Mouse (Mus musculus) myocyte (in vitro differentiated cells): Measurements from ENCODE around the gene Dzip1. TPM values are rescaled to one million over a fixed set of nuclear protein-coding genes. Genes with fewer than 3 reads are reported as not detected.

Experiments
- H3K27me3 ChIP-seq: one replicate; pipeline ENCODE4 v1.6.1; 2011; ENCODE audit not compliant: control insufficient read depth, insufficient read depth, insufficient read length
- H3K36me3 ChIP-seq: one replicate; pipeline ENCODE4 v1.6.1; 2011; ENCODE audit not compliant: control insufficient read depth, insufficient read depth
- H3K4me2 ChIP-seq: one replicate; pipeline ENCODE4 v1.6.1; 2011; ENCODE audit warnings: low read depth, control low read depth
- H3K4me3 ChIP-seq: one replicate; pipeline ENCODE4 v1.5.1; 2011; ENCODE audit warnings: mild to moderate bottlenecking, control low read depth, moderate library complexity
- H3K79me2 ChIP-seq: one replicate; pipeline ENCODE4 v1.6.1; 2011; ENCODE audit not compliant: control insufficient read depth, insufficient read depth
- H3ac ChIP-seq: one replicate; pipeline ENCODE4 v1.6.1; 2011; ENCODE audit not compliant: control insufficient read depth, insufficient read length
- CEBPB ChIP-seq: IDR thresholded peaks from 2 replicates; pipeline ENCODE4 v1.6.1; 2011; ENCODE audit warnings: mild to moderate bottlenecking, moderate library complexity; ENCODE audit not compliant: poor library complexity, insufficient read depth, severe bottlenecking
- E2F4 ChIP-seq: IDR thresholded peaks from one replicate; pipeline ENCODE4 v1.6.1; 2011; ENCODE audit warnings: mild to moderate bottlenecking, control low read depth, moderate library complexity; ENCODE audit not compliant: insufficient read depth
- MAX ChIP-seq: IDR thresholded peaks from one replicate; pipeline ENCODE4 v1.6.1; 2011; ENCODE audit warnings: low read depth, mild to moderate bottlenecking, control low read depth
- MYOD1 ChIP-seq, 3 experiments: IDR thresholded peaks; one replicate each; pipeline ENCODE4 v1.6.1; 2011; ENCODE audit warnings: control low read depth in 2 of 3, low read depth in 2 of 3, mild to moderate bottlenecking in 2 of 3, moderate library complexity in 1 of 3; ENCODE audit not compliant: insufficient read length in 2 of 3, control insufficient read depth in 1 of 3
- MYOG ChIP-seq, 3 experiments: IDR thresholded peaks; one replicate each; pipeline ENCODE4 v1.6.1; 2011; ENCODE audit warnings: control low read depth in 2 of 3, low read depth in 2 of 3, mild to moderate bottlenecking in 2 of 3; ENCODE audit not compliant: insufficient read length in 2 of 3, control insufficient read depth in 1 of 3, insufficient read depth in 1 of 3
- POLR2A ChIP-seq: IDR thresholded peaks from one replicate; pipeline ENCODE4 v1.6.1; 2011; ENCODE audit warnings: low read depth, mild to moderate bottlenecking, control low read depth, moderate library complexity; ENCODE audit not compliant: insufficient read length
- POLR2AphosphoS2 ChIP-seq: IDR thresholded peaks from one replicate; pipeline ENCODE4 v1.6.1; 2011; ENCODE audit warnings: low read depth, control low read depth; ENCODE audit not compliant: insufficient read length
- REST ChIP-seq: IDR thresholded peaks from one replicate; pipeline ENCODE4 v1.6.1; 2011; ENCODE audit warnings: mild to moderate bottlenecking, control low read depth, moderate library complexity; ENCODE audit not compliant: insufficient read depth, insufficient read length
- SRF ChIP-seq: IDR thresholded peaks from one replicate; pipeline ENCODE4 v1.6.1; 2011; ENCODE audit warnings: low read depth; ENCODE audit not compliant: control insufficient read depth, insufficient read length
- TCF12 ChIP-seq: IDR thresholded peaks from one replicate; pipeline ENCODE4 v1.6.1; 2011; ENCODE audit warnings: mild to moderate bottlenecking, control low read depth; ENCODE audit not compliant: poor library complexity, insufficient read depth, severe bottlenecking
- TCF3 ChIP-seq: IDR thresholded peaks from one replicate; pipeline ENCODE4 v1.6.1; 2011; ENCODE audit warnings: low read depth, control low read depth; ENCODE audit not compliant: insufficient read length
- USF1 ChIP-seq: IDR thresholded peaks from one replicate; pipeline ENCODE4 v1.6.1; 2011; ENCODE audit warnings: low read depth, mild to moderate bottlenecking, control low read depth, moderate library complexity
- polyA plus RNA-seq: library from polyadenylated mRNA; unstranded; fragments of >200 nt; fragmentation: generic; extraction: Trizol; gene quantifications from one replicate; pipeline ENCODE4 v1.2.1, GENCODE M21; 2012; ENCODE audit warnings: missing spikeins

Gene Dzip1
- polyA plus RNA-seq, 1 experiment: 3.8 TPM

DNA sequence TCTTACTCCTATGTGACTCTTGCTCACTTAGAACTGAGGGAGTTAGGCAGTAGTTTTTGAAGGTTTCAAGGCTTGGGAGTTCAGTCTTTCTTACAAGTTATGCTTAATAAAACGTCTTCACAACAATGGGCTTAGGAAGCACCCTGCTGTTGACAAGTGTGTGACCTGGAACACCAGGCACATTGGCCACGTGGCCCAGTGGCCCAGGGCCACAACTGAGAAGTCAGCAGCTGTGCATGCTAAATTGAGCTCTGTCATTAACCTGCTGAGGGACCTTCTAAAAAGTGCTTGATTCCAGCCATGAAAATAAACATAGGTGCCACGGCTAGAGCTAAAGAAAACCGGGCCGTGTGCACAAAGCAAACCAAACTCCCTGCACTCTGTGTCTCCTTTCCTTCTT is 85.8 kb downstream of the Dzip1 start:
- H3K27me3 ChIP-seq: peaks cover 2% of the 10 kb centered on the region
- H3K36me3 ChIP-seq: no peaks in the 10 kb centered on the region
- no peaks in the 10 kb centered on the region for H3K79me2 ChIP-seq
- no peak for TF ChIP-seq SRF
- no peak for TF ChIP-seq TCF3
- peak in 1 of 3 experiments; percentile 62 for TF ChIP-seq MYOG (IDR thresholded peaks at IDR 0.05; ENCODE audit: control insufficient read depth in 1 of 3, insufficient read depth in 1 of 3, insufficient read length in 2 of 3, low read depth in 2 of 3)
- peak in 1 of 3 experiments; percentile 44 for TF ChIP-seq MYOD1 (IDR thresholded peaks at IDR 0.05; ENCODE audit: control insufficient read depth in 1 of 3, insufficient read length in 2 of 3, low read depth in 2 of 3)
- TF ChIP-seq CEBPB: no peak
- TF ChIP-seq USF1: peak; percentile 51
- H3ac ChIP-seq: no peak overlapping the region
- H3K4me3 ChIP-seq: no peak overlapping the region
- no peak overlapping the region for H3K4me2 ChIP-seq

DNA sequence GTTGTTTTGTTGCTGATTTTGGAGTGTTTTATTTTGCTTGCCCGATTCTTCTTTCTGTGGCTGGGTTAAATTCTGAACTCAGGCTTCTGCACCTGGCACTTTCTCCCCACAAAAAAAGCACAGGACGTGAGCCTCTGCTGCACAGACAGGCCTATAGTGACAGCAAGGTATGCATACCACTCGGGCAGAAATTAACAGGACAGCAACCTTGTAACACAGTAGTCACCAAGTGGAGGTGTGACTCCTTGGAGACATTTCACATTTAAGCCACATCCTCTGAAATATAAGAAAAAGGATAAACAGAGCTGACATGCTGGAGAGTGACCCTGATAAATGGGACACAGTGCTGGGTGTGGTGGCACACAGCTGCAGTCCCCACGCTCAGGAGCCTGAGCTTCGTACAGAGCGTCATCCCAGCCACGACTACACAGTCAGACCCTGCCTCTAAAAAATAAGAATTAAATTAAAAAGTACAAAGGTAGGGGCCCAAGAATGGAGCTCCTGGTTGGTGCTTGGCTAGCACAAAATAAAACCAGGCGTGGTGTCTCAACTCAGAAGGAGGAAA is 86.6 kb downstream of the Dzip1 start:
- TF ChIP-seq MYOD1 (IDR thresholded peaks at IDR 0.05; ENCODE audit: control insufficient read depth in 1 of 3, insufficient read length in 2 of 3, low read depth in 2 of 3) (no peak), REST (no peak), POLR2AphosphoS2 (no peak), POLR2A (no peak), CEBPB (no peak), USF1 (no peak), TCF12 (no peak), SRF (no peak), MAX (no peak), E2F4 (no peak), TCF3 (no peak), MYOG (IDR thresholded peaks at IDR 0.05; ENCODE audit: control insufficient read depth in 1 of 3, insufficient read depth in 1 of 3, insufficient read length in 2 of 3, low read depth in 2 of 3) (no peak)
- no peaks in the 10 kb centered on the region for H3K27me3 ChIP-seq

DNA sequence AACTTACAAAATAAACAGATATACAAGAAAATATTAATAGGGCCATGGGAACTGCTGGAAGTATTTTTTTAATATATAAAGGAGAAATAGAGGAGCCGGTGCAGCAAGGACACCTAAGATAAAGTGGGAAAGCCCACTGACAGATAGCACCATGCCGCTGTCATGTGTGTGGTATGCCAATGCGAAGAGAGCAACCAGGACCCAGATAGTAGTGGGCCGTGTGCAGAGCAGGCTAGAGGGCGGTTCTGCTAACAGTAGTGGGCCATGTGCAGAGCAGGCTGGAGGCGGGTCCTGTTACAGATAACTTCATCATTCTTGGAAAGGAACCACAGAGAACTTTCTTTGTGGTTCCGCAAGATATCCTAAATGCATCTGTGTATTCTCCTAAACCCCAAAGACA is 88.5 kb downstream of the Dzip1 start:
- TF ChIP-seq POLR2A (no peak), MYOG (IDR thresholded peaks at IDR 0.05; ENCODE audit: control insufficient read depth in 1 of 3, insufficient read depth in 1 of 3, insufficient read length in 2 of 3, low read depth in 2 of 3) (no peak), E2F4 (no peak), POLR2AphosphoS2 (no peak), CEBPB (no peak), REST (no peak), TCF3 (no peak)
- Histone ChIP-seq H3K36me3 (no peaks in the 10 kb centered on the region), H3K4me3 (no peak overlapping the region), H3K4me2 (no peak overlapping the region), H3K27me3 (no peaks in the 10 kb centered on the region), H3ac (no peak overlapping the region), H3K79me2 (no peaks in the 10 kb centered on the region)

More for the DNA sequence above, 86.6 kb downstream of the Dzip1 start:
- Histone ChIP-seq H3K4me3 (no peak overlapping the region), H3K36me3 (no peaks in the 10 kb centered on the region), H3ac (no peak overlapping the region), H3K79me2 (no peaks in the 10 kb centered on the region), H3K4me2 (no peak overlapping the region)

DNA sequence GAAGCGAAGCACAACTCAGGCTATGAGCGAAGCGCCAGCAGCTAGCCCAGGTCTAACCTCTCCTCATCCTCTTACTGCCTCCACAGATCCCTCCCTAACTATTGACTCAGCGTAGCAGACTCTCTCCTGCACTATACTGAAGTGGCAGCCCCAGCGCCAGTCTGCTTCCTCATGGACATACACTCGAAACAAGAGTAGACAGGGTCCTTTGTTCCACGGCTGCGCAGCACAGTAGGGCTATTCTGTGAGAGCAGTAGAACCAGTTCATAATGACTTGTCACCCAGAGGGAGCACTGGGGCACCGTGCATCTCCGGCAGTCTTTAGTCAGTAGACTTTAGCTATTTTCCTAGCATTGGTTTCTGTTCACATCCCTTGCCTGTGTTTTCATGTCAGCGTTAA is 89.1 kb downstream of the Dzip1 start:
- Histone ChIP-seq H3K4me2 (no peak overlapping the region), H3K79me2 (no peaks in the 10 kb centered on the region)
- TF ChIP-seq REST (no peak), MYOG (IDR thresholded peaks at IDR 0.05; ENCODE audit: control insufficient read depth in 1 of 3, insufficient read depth in 1 of 3, insufficient read length in 2 of 3, low read depth in 2 of 3) (no peak)

DNA sequence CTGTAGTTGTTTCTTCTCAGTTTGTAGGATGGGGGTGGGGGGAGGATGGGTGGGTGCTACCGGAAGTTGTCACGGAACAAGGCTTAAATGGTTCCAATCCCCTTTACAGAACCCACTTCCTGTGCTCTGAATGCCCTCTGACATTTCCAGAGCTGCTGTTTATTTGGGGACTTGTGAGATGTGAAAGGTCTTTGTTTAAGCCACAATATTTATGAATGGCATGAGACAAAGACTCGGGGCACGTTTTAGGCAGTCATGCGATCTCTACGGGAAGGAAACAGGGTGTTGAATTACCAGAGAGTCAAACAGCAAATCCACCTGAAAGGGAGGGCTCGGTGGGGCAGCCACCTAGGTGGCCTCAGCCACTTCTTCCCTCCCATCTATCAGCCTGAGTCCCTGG is 90.9 kb downstream of the Dzip1 start:
- Histone ChIP-seq H3ac (no peak overlapping the region), H3K36me3 (no peaks in the 10 kb centered on the region), H3K27me3 (no peaks in the 10 kb centered on the region), H3K4me2 (no peak overlapping the region), H3K4me3 (no peak overlapping the region), H3K79me2 (no peaks in the 10 kb centered on the region)
- TF ChIP-seq CEBPB (no peak), MYOG (IDR thresholded peaks at IDR 0.05; ENCODE audit: control insufficient read depth in 1 of 3, insufficient read depth in 1 of 3, insufficient read length in 2 of 3, low read depth in 2 of 3) (no peak), USF1 (no peak), MYOD1 (IDR thresholded peaks at IDR 0.05; ENCODE audit: control insufficient read depth in 1 of 3, insufficient read length in 2 of 3, low read depth in 2 of 3) (no peak), MAX (no peak), TCF12 (no peak), SRF (no peak), REST (no peak), E2F4 (no peak), TCF3 (no peak), POLR2A (no peak), POLR2AphosphoS2 (no peak)

More for the DNA sequence above, 89.1 kb downstream of the Dzip1 start:
- Histone ChIP-seq H3K4me3 (no peak overlapping the region), H3K27me3 (no peaks in the 10 kb centered on the region), H3K36me3 (no peaks in the 10 kb centered on the region), H3ac (no peak overlapping the region)
